Mouse (Mus musculus) embryonic facial prominence, embryonic 12.5 days (tissue): ENCODE results near the gene Lrp8. TPM values are rescaled to one million over a fixed set of nuclear protein-coding genes. Genes with fewer than 3 reads are reported as not detected.

Experiments used
- ATAC-seq: fragments of 200-750 bp; cut with Nextera tagmentation; 2 replicates; pipeline ENCODE4 v1.8.0; 2017; ENCODE audit not compliant: insufficient number of reproducible peaks, insufficient read depth, low FRiP score, low TSS enrichment
- H3K27ac ChIP-seq: fragments of 300-500 bp; sonication (generic); 2 replicates; pipeline ENCODE4 v1.5.1; 2016; ENCODE audit warnings: mild to moderate bottlenecking
- H3K27me3 ChIP-seq: fragments of 300-500 bp; sonication (generic); 2 replicates; pipeline ENCODE4 v1.6.1; 2016; ENCODE audit warnings: mild to moderate bottlenecking, moderate library complexity
- H3K36me3 ChIP-seq: fragments of 300-500 bp; sonication (generic); 2 replicates; pipeline ENCODE4 v1.6.1; 2016; ENCODE audit warnings: mild to moderate bottlenecking
- H3K4me1 ChIP-seq: fragments of 300-500 bp; sonication (generic); 2 replicates; pipeline ENCODE4 v1.6.1; 2016
- H3K4me2 ChIP-seq: fragments of 300-500 bp; sonication (generic); replicated peaks from 2 replicates; pipeline ENCODE4 v1.6.1; 2016; ENCODE audit warnings: mild to moderate bottlenecking, moderate library complexity
- H3K4me3 ChIP-seq: fragments of 300-500 bp; sonication (generic); 2 replicates; pipeline ENCODE4 v1.5.1; 2016; ENCODE audit warnings: mild to moderate bottlenecking
- H3K9ac ChIP-seq: fragments of 300-500 bp; sonication (generic); 2 replicates; pipeline ENCODE4 v1.6.1; 2016; ENCODE audit warnings: mild to moderate bottlenecking, moderate library complexity
- H3K9me3 ChIP-seq: fragments of 300-500 bp; sonication (generic); 2 replicates; pipeline ENCODE4 v1.6.1; 2016; ENCODE audit warnings: mild to moderate bottlenecking, moderate library complexity
- WGBS: fragments of 180-500 bp; shearing (Covaris S2); methylation state at CpG from one replicate; pipeline ENCODE4 v1.1.7; 2016; 5-methylcytosine and 5-hydroxymethylcytosine counted together
- polyA plus RNA-seq: library from polyadenylated mRNA; unstranded; fragments of >200 nt; fragmentation: Nextera tagmentation; extraction: Ambion mirVana; gene quantifications from 2 replicates; pipeline ENCODE4 v1.2.1, GENCODE M21; 2016

Lrp8 gene
- polyA plus RNA-seq, 1 experiment from 2014 or later, result 6.2 TPM

GRCm38 (mm10) chr4:107889731-107890432 is 87.8 kb downstream of the Lrp8 start, which contains the start of gene 0610037L13Rik:
Gene 0610037L13Rik, plus strand, starts transcription at chr4:107889813.
- peaks cover 49% of the 10 kb centered on the region for H3K36me3 ChIP-seq
- peak within 1 kb of the TSS; percentile 48 for H3K4me3 ChIP-seq
- H3K9me3 ChIP-seq, result no peaks in the 10 kb centered on the region
- peak within 1 kb of the TSS; percentile 78 for H3K4me2 ChIP-seq
- WGBS, result under 1% methylated on average over 48 of the region's 48 CpGs
- no peaks in the 10 kb centered on the region for H3K27me3 ChIP-seq
- peak; percentile 93 for ATAC-seq
- H3K27ac ChIP-seq, result peak within 1 kb of the TSS; percentile 93
- H3K9ac ChIP-seq, result peak within 1 kb of the TSS; percentile 71
- H3K4me1 ChIP-seq, result peaks cover 10% of the 10 kb centered on the region; the same call in 1 of the 2 replicates

DNA sequence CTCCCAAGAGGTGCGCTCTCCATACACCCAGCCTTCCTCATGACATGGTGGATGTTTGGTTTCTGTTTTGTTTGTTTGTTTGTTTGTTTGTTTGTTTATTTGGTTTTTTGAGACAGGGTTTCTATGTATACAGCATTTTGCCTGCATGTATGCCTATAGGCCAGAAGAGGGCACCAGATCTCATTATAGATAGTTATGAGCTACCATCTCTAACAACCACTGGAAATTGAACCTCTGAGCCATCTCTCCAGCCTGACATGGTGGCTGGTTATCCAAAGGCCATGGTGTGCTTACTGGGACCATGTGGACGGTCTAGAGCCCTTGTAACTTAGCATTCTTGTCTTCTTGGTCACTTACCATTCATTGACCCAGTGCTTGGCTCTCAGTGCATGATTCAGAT is 90.6 kb downstream of the Lrp8 start:
- 83% methylated on average over 2 of the region's 2 CpGs for WGBS
- Histone ChIP-seq H3K27me3 (no peaks in the 10 kb centered on the region), H3K36me3 (peaks cover 57% of the 10 kb centered on the region), H3K27ac (no peak overlapping the region), H3K4me2 (no peak overlapping the region), H3K9ac (no peak overlapping the region), H3K9me3 (no peaks in the 10 kb centered on the region), H3K4me3 (no peak overlapping the region), H3K4me1 (peaks cover 10% of the 10 kb centered on the region; the same call in 1 of the 2 replicates)
- ATAC-seq, result no peak

GRCm38 (mm10) chr4:107899211-107899927 is 97.3 kb downstream of the Lrp8 start:
- no peak for ATAC-seq
- Histone ChIP-seq H3K36me3 (peaks cover 37% of the 10 kb centered on the region), H3K4me1 (no peaks in the 10 kb centered on the region), H3K27me3 (no peaks in the 10 kb centered on the region), H3K4me3 (no peak overlapping the region), H3K9me3 (no peaks in the 10 kb centered on the region), H3K9ac (no peak overlapping the region), H3K4me2 (no peak overlapping the region), H3K27ac (no peak overlapping the region)
- 89% methylated on average over 5 of the region's 5 CpGs for WGBS

- Histone ChIP-seq H3K4me3 (no peak overlapping the region), H3K36me3 (peaks cover 33% of the 10 kb centered on the region), H3K27me3 (no peaks in the 10 kb centered on the region), H3K27ac (no peak overlapping the region), H3K9ac (no peak overlapping the region), H3K4me2 (no peak overlapping the region), H3K9me3 (no peaks in the 10 kb centered on the region), H3K4me1 (no peaks in the 10 kb centered on the region)
- 89% methylated on average over 3 of the region's 3 CpGs for WGBS
- no peak for ATAC-seq
These were observed 98.1 kb downstream of the Lrp8 start for GRCm38 (mm10) chr4:107900206-107900605.

DNA sequence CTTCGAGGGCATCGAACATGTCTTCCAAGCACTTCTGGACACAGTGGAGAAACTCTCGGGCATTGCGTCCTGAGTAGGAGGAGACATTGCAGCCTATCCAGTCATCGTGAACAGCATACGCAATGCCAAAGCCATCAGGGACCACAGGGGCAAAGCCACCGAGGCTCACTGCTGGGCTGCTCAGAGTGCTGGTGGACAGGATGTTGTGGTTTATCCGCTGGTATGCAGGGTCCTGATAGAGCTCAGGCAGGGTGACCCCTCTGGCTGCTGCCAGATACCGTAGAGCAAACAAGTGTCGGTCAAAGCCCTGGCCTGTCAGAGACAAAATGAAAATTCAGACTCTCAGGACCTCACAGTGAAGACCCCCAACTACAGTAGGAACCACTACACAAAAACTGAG is 102.2 kb downstream of the Lrp8 start:
- 91% methylated on average over 10 of the region's 10 CpGs for WGBS
- Histone ChIP-seq H3K9me3 (no peaks in the 10 kb centered on the region), H3K4me1 (no peaks in the 10 kb centered on the region), H3K4me3 (no peak overlapping the region), H3K36me3 (peaks cover 28% of the 10 kb centered on the region), H3K9ac (no peak overlapping the region), H3K27ac (no peak overlapping the region), H3K4me2 (no peak overlapping the region), H3K27me3 (no peaks in the 10 kb centered on the region)
- ATAC-seq, result no peak

- Histone ChIP-seq H3K9me3 (no peaks in the 10 kb centered on the region), H3K9ac (no peak overlapping the region), H3K36me3 (peaks cover 36% of the 10 kb centered on the region), H3K4me2 (no peak overlapping the region), H3K27me3 (no peaks in the 10 kb centered on the region), H3K27ac (no peak overlapping the region), H3K4me1 (no peaks in the 10 kb centered on the region), H3K4me3 (no peak overlapping the region)
- ATAC-seq, result no peak
- 89% methylated on average over 9 of the region's 9 CpGs for WGBS
These were observed 104.5 kb downstream of the Lrp8 start for GRCm38 (mm10) chr4:107906561-107906960.

DNA sequence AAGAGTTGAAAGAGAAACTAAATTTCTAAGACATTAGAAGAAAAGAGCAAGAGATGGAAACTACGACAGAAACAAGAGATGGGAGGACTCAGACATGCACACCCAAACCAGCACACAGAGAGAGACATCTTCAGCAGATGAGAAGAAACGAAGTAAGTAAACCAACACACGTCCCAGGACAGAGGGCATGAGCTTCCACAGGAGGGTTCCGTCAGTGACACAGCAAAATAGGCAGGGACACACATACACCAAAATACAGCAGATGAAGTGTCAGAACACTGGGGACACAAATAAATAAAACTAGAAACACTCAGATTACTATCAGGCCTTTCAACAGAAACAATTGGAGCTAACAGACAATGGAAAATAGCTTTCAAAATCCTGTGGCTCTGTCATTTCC is 108.0 kb downstream of the Lrp8 start:
- ATAC-seq, result no peak
- no peaks in the 10 kb centered on the region for H3K27me3 ChIP-seq
- H3K4me3 ChIP-seq, result no peak overlapping the region
- 89% methylated on average over 4 of the region's 4 CpGs for WGBS
- H3K4me2 ChIP-seq, result no peak overlapping the region
- H3K4me1 ChIP-seq, result no peaks in the 10 kb centered on the region
- H3K36me3 ChIP-seq, result peaks cover 45% of the 10 kb centered on the region
- no peaks in the 10 kb centered on the region for H3K9me3 ChIP-seq
- no peak overlapping the region for H3K9ac ChIP-seq
- H3K27ac ChIP-seq, result no peak overlapping the region

DNA sequence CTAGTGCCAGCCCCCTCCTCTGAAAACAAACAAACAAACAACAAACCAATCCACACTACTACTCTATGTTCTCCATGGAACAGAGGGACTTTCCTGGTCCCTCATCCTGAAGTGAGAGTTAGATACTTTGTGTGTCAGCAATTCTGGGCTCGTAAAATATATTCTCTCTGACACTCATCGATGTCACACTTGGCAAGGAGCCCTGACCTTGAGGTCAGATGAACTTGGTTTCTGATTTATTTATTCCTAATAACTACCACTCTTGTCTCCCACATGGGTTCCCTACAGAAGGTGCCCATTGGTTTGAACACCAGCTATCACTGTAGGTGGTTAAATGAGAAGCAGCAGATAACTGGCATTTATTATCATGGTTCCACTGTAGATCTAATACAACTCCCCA is 118.3 kb downstream of the Lrp8 start:
- no peak overlapping the region for H3K9ac ChIP-seq
- H3K27me3 ChIP-seq, result no peaks in the 10 kb centered on the region
- H3K27ac ChIP-seq, result no peak overlapping the region
- H3K4me1 ChIP-seq, result peaks cover 11% of the 10 kb centered on the region
- no peak for ATAC-seq
- no peaks in the 10 kb centered on the region for H3K9me3 ChIP-seq
- no peak overlapping the region for H3K4me3 ChIP-seq
- no peak overlapping the region for H3K4me2 ChIP-seq
- H3K36me3 ChIP-seq, result 0 out of 2 replicates have a peak, but pooled peaks cover 2% of the 10 kb centered on the region
- 93% methylated on average over 2 of the region's 2 CpGs for WGBS

DNA sequence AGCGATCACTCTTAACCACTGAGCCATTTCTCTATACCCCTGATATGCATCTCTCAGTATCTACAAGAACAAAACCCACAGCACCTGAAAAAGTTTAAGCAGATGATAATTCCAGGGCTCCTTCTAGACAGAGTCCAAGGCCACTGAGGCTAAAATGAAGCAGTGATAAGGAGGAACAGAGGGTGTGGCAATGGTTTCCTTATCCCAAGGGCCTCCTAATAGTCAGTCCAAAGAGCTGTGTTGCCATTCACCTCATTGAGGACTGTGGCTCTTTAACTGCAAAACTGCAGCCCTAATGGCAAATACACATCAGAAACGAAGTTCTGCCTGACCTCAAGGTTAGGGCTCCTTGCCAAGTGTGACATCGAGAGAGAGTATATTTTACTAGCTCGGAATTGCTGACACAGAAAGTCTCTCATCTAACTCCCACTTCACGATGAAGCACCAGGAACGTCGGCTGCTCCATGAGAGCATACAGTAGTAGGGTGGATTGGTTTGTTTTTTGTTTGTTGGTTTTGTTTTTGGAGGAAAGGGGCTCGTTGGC is 119.2 kb downstream of the Lrp8 start:
- H3K36me3 ChIP-seq, result 0 out of 2 replicates have a peak, but pooled peaks cover 2% of the 10 kb centered on the region
- H3K27me3 ChIP-seq, result no peaks in the 10 kb centered on the region
- no peaks in the 10 kb centered on the region for H3K9me3 ChIP-seq
- H3K4me2 ChIP-seq, result no peak overlapping the region
- no peak for ATAC-seq
- H3K4me1 ChIP-seq, result peaks cover 11% of the 10 kb centered on the region
- WGBS, result 82% methylated on average over 8 of the region's 8 CpGs
- H3K9ac ChIP-seq, result no peak overlapping the region
- no peak overlapping the region for H3K4me3 ChIP-seq
- H3K27ac ChIP-seq, result no peak overlapping the region

DNA sequence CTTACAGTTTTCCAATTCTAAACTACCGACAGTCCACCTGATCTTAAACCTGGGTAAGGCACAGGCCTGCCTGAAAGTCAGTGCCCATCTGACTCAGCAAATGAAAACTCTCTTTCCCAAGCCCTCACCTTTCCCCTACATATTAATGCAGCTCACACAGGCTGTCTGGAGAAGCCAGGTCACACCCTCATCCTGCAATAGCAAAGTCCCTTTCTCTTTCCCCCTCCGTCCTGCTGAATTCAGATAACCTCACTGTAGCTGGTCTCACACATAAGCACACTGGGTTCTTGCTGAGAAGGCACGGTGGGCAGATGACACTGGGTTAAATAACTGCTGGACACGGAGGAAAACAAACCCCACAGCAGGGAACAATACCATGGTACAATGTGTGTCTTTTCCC is 119.9 kb downstream of the Lrp8 start:
- H3K36me3 ChIP-seq, result 0 out of 2 replicates have a peak, but pooled peaks cover 2% of the 10 kb centered on the region
- H3K27ac ChIP-seq, result no peak overlapping the region
- peaks cover 11% of the 10 kb centered on the region for H3K4me1 ChIP-seq
- WGBS, result 69% methylated on average over 4 of the region's 4 CpGs
- peak overlapping the region; percentile 72; the same call in 1 of the 2 replicates for H3K4me2 ChIP-seq
- ATAC-seq, result no peak
- no peak overlapping the region for H3K9ac ChIP-seq
- H3K9me3 ChIP-seq, result no peaks in the 10 kb centered on the region
- H3K4me3 ChIP-seq, result no peak overlapping the region
- H3K27me3 ChIP-seq, result no peaks in the 10 kb centered on the region

DNA sequence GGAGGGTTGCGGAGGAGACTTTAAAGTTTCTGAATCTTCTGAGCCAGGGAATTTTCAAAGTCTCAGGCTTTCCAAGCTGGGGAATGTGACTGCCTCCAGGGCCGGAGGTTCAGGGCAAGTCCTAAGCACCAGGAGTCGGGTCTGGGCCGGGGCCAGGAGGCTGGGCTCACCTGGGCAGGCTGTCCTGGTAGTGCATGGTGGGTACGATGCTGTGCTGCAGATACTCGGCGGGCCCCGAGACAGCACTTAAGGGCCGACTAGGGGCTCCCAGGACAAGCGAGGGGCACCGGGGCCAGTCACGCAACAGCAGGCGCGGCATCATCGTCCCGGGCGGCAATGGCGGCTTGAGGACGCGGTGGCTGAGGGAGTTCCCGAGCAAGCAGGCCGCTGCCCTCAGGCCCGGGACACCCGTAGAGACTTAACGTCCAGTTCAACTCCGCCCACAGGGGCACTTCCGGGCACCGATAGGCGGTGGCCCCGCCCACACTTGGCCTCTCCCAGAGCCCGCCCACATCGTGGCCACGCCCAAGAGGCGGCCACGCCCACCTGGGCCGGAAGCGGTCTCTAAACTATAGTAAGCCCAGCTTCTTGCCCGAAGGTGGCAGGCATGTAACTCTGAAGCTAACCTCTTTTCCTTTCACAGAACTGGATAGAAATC is 121.2 kb downstream of the Lrp8 start, which contains the start of gene Cpt2:
TSS of gene Cpt2 (minus strand) at position 466 of the 658 bp plus-strand sequence.
- peaks cover 11% of the 10 kb centered on the region for H3K4me1 ChIP-seq
- H3K9me3 ChIP-seq, result no peaks in the 10 kb centered on the region
- H3K27me3 ChIP-seq, result no peaks in the 10 kb centered on the region
- H3K36me3 ChIP-seq, result 0 out of 2 replicates have a peak, but pooled peaks cover 2% of the 10 kb centered on the region
- H3K9ac ChIP-seq, result peak within 1 kb of the TSS; percentile 81
- 2% methylated on average over 38 of the region's 38 CpGs for WGBS
- H3K4me3 ChIP-seq, result peak within 1 kb of the TSS; percentile 76
- H3K4me2 ChIP-seq, result peak within 1 kb of the TSS; percentile 72
- peak within 1 kb of the TSS; percentile 55 for H3K27ac ChIP-seq
- ATAC-seq, result peak; percentile 79
